Mouse (Mus musculus) liver, adult 2 months (tissue): ENCODE results near the gene B4galt2. TPM values are rescaled to one million over a fixed set of nuclear protein-coding genes. Genes with fewer than 3 reads are reported as not detected.
A peak's percentile ranks its signal among the peaks of the same experiment; 100 is the strongest.

Experiments used
- DNase-seq: peaks from one replicate; pipeline ENCODE4 v3.0.0-alpha.2; 2011; ENCODE audit warnings: low read depth, low spot score; ENCODE audit errors: extremely low read depth
- H3K27ac ChIP-seq: fragments of 200-500 bp; replicated peaks from 2 replicates; pipeline ENCODE4 v1.5.1; 2012; ENCODE audit warnings: low read depth, mild to moderate bottlenecking, control low read depth, inconsistent platforms, low read length; ENCODE audit not compliant: insufficient read depth
- H3K27me3 ChIP-seq: fragments of 200-500 bp; 2 replicates; pipeline ENCODE4 v1.6.1; 2012; ENCODE audit warnings: mild to moderate bottlenecking, moderate library complexity, low read length, inconsistent platforms; ENCODE audit not compliant: control insufficient read depth, insufficient read depth
- H3K36me3 ChIP-seq: fragments of 200-500 bp; 2 replicates; pipeline ENCODE4 v1.6.1; 2012; ENCODE audit warnings: low read length, inconsistent platforms; ENCODE audit not compliant: control insufficient read depth, insufficient read depth
- H3K4me1 ChIP-seq: fragments of 200-500 bp; 2 replicates; pipeline ENCODE4 v1.6.1; 2011; ENCODE audit warnings: low read length; ENCODE audit not compliant: control insufficient read depth, insufficient read depth
- H3K4me3 ChIP-seq: fragments of 200-500 bp; 2 replicates; pipeline ENCODE4 v1.5.1; 2011; ENCODE audit warnings: low read depth, mild to moderate bottlenecking, control low read depth, low read length, moderate library complexity; ENCODE audit not compliant: insufficient read depth
- H3K79me2 ChIP-seq: fragments of 200-500 bp; 2 replicates; pipeline ENCODE4 v1.6.1; 2012; ENCODE audit warnings: inconsistent platforms, mild to moderate bottlenecking, low read length, moderate library complexity; ENCODE audit not compliant: control insufficient read depth, insufficient read depth
- H3K9ac ChIP-seq: fragments of 200-500 bp; 2 replicates; pipeline ENCODE4 v1.6.1; 2012; ENCODE audit warnings: low read depth, mild to moderate bottlenecking, control low read depth, inconsistent platforms, low read length
- CTCF ChIP-seq: fragments of 200-500 bp; IDR thresholded peaks from 2 replicates; pipeline ENCODE4 v1.5.1; 2011; ENCODE audit warnings: low read depth, low read length, control low read depth
- POLR2A ChIP-seq: fragments of 200-500 bp; IDR thresholded peaks from 2 replicates; pipeline ENCODE4 v1.6.1; 2011; ENCODE audit warnings: low read length, control low read depth; ENCODE audit not compliant: insufficient read depth; ENCODE audit errors: extremely low read depth
- WGBS: fragments of 180-500 bp; shearing (Covaris S2); methylation state at CpG from one replicate; pipeline ENCODE4 v1.1.7; 2018; 5-methylcytosine and 5-hydroxymethylcytosine counted together
- polyA plus RNA-seq: library from polyadenylated mRNA; depleted of rRNA; stranded (reverse); fragments of >200 nt; gene quantifications from 2 replicates; pipeline ENCODE4 v1.2.3, GENCODE M21; 2012
- total RNA-seq: library from RNA; depleted of rRNA; stranded (reverse); fragments of >200 nt; gene quantifications from 2 replicates; pipeline ENCODE4 v1.2.3, GENCODE M21; 2014

B4galt2 gene
- total and polyA plus RNA-seq, 2 experiments: 0.18 to 0.80 TPM

- TF ChIP-seq CTCF (no peak), POLR2A (no peak)
- H3K79me2 ChIP-seq: no peaks in the 10 kb centered on the region
- H3K27me3 ChIP-seq: no peaks in the 10 kb centered on the region
- no peak overlapping the region for H3K4me3 ChIP-seq
- H3K36me3 ChIP-seq: no peaks in the 10 kb centered on the region; the same call in 1 of the 2 replicates
- H3K4me1 ChIP-seq: no peaks in the 10 kb centered on the region
- no peak overlapping the region for H3K27ac ChIP-seq
- 37% methylated on average over 10 of the region's 10 CpGs for WGBS
- DNase-seq: peak; percentile 49
- no peak overlapping the region for H3K9ac ChIP-seq
Measured at GRCm38 (mm10) chr4:117852152-117852868, 31.0 kb downstream of the B4galt2 start.

GRCm38 (mm10) chr4:117850871-117851270 is 32.4 kb downstream of the B4galt2 start:
- no peaks in the 10 kb centered on the region for H3K4me1 ChIP-seq
- TF ChIP-seq CTCF: no peak
- TF ChIP-seq POLR2A: no peak
- H3K9ac ChIP-seq: no peak overlapping the region
- no peaks in the 10 kb centered on the region for H3K27me3 ChIP-seq
- H3K36me3 ChIP-seq: peaks cover 3% of the 10 kb centered on the region
- WGBS: 67% methylated on average over 7 of the region's 7 CpGs
- no peaks in the 10 kb centered on the region for H3K79me2 ChIP-seq
- H3K27ac ChIP-seq: no peak overlapping the region
- DNase-seq: no peak
- no peak overlapping the region for H3K4me3 ChIP-seq

GRCm38 (mm10) chr4:117850176-117850575 is 33.1 kb downstream of the B4galt2 start:
- TF ChIP-seq CTCF (no peak), POLR2A (no peak)
- Histone ChIP-seq H3K79me2 (no peaks in the 10 kb centered on the region), H3K36me3 (peaks cover 3% of the 10 kb centered on the region), H3K27ac (no peak overlapping the region), H3K4me3 (no peak overlapping the region), H3K9ac (no peak overlapping the region), H3K4me1 (no peaks in the 10 kb centered on the region), H3K27me3 (no peaks in the 10 kb centered on the region)
- DNase-seq: peak; percentile 37
- 81% methylated on average over 7 of the region's 7 CpGs for WGBS

GRCm38 (mm10) chr4:117849506-117849905 is 33.8 kb downstream of the B4galt2 start:
- Histone ChIP-seq H3K27me3 (no peaks in the 10 kb centered on the region), H3K9ac (no peak overlapping the region), H3K79me2 (no peaks in the 10 kb centered on the region), H3K27ac (no peak overlapping the region), H3K4me3 (no peak overlapping the region), H3K4me1 (no peaks in the 10 kb centered on the region), H3K36me3 (peaks cover 3% of the 10 kb centered on the region)
- no peak for DNase-seq
- TF ChIP-seq POLR2A: no peak
- TF ChIP-seq CTCF: no peak
- 76% methylated on average over 5 of the region's 5 CpGs for WGBS

GRCm38 (mm10) chr4:117849063-117849462 is 34.2 kb downstream of the B4galt2 start:
- H3K36me3 ChIP-seq: peaks cover 3% of the 10 kb centered on the region
- H3K4me1 ChIP-seq: no peaks in the 10 kb centered on the region
- no peak for TF ChIP-seq POLR2A
- no peak for TF ChIP-seq CTCF
- 86% methylated on average over 17 of the region's 17 CpGs for WGBS
- no peak overlapping the region for H3K9ac ChIP-seq
- H3K27ac ChIP-seq: no peak overlapping the region
- H3K27me3 ChIP-seq: no peaks in the 10 kb centered on the region
- H3K4me3 ChIP-seq: no peak overlapping the region
- no peaks in the 10 kb centered on the region for H3K79me2 ChIP-seq
- no peak for DNase-seq

GRCm38 (mm10) chr4:117847011-117847410 is 36.3 kb downstream of the B4galt2 start:
- WGBS: 92% methylated on average over 2 of the region's 2 CpGs
- Histone ChIP-seq H3K27ac (no peak overlapping the region), H3K79me2 (no peaks in the 10 kb centered on the region), H3K9ac (no peak overlapping the region), H3K27me3 (no peaks in the 10 kb centered on the region), H3K4me1 (no peaks in the 10 kb centered on the region), H3K4me3 (no peak overlapping the region), H3K36me3 (peaks cover 3% of the 10 kb centered on the region)
- no peak for DNase-seq
- no peak for TF ChIP-seq POLR2A
- TF ChIP-seq CTCF: no peak
